Mouse (Mus musculus) kidney, embryonic 16.5 days (tissue): ENCODE measurements around the gene Man1b1. TPM values are rescaled to one million over a fixed set of nuclear protein-coding genes. Genes with fewer than 3 reads are reported as not detected.

Experiments
- ATAC-seq: fragments of 200-750 bp; cut with Nextera tagmentation; 2 replicates; pipeline ENCODE4 v1.8.0; 2017; ENCODE audit warnings: moderate TSS enrichment; ENCODE audit not compliant: low FRiP score, low TSS enrichment
- H3K27ac ChIP-seq: fragments of 300-500 bp; sonication (generic); 2 replicates; pipeline ENCODE4 v1.5.1; 2014; ENCODE audit warnings: low read length
- H3K27me3 ChIP-seq: fragments of 300-500 bp; sonication (generic); 2 replicates; pipeline ENCODE4 v1.6.1; 2014; ENCODE audit warnings: low read length, control low read depth, mixed read lengths; ENCODE audit not compliant: insufficient read depth
- H3K36me3 ChIP-seq: fragments of 300-500 bp; sonication (generic); 2 replicates; pipeline ENCODE4 v1.6.1; 2014; ENCODE audit warnings: low read length, control low read depth, mixed read lengths; ENCODE audit not compliant: insufficient read depth
- H3K4me1 ChIP-seq: fragments of 300-500 bp; sonication (generic); 2 replicates; pipeline ENCODE4 v1.6.1; 2014; ENCODE audit warnings: low read length, control low read depth, mixed read lengths; ENCODE audit not compliant: insufficient read depth
- H3K4me2 ChIP-seq: fragments of 300-500 bp; sonication (generic); replicated peaks from 2 replicates; pipeline ENCODE4 v1.6.1; 2014; ENCODE audit warnings: low read depth, low read length
- H3K4me3 ChIP-seq: fragments of 300-500 bp; sonication (generic); 2 replicates; pipeline ENCODE4 v1.5.1; 2014; ENCODE audit warnings: mild to moderate bottlenecking, low read length
- H3K9ac ChIP-seq: fragments of 300-500 bp; sonication (generic); replicated peaks from 2 replicates; pipeline ENCODE4 v1.6.1; 2014; ENCODE audit warnings: low read length
- H3K9me3 ChIP-seq: fragments of 300-500 bp; sonication (generic); 2 replicates; pipeline ENCODE4 v1.6.1; 2016; ENCODE audit warnings: low read length, control low read depth
- WGBS: fragments of 180-500 bp; shearing (Covaris S2); extraction: QIAGEN DNeasy Blood & Tissue Kit; methylation state at CpG from one replicate; pipeline ENCODE4 v1.1.7; 2014; 5-methylcytosine and 5-hydroxymethylcytosine counted together
- polyA plus RNA-seq: library from polyadenylated mRNA; unstranded; fragments of >200 nt; fragmentation: Nextera tagmentation; extraction: Ambion mirVana; gene quantifications from 2 replicates; pipeline ENCODE4 v1.2.1, GENCODE M21; 2015

The Man1b1 gene
- polyA plus RNA-seq, 1 experiment from 2014 or later = 53.7 TPM

DNA sequence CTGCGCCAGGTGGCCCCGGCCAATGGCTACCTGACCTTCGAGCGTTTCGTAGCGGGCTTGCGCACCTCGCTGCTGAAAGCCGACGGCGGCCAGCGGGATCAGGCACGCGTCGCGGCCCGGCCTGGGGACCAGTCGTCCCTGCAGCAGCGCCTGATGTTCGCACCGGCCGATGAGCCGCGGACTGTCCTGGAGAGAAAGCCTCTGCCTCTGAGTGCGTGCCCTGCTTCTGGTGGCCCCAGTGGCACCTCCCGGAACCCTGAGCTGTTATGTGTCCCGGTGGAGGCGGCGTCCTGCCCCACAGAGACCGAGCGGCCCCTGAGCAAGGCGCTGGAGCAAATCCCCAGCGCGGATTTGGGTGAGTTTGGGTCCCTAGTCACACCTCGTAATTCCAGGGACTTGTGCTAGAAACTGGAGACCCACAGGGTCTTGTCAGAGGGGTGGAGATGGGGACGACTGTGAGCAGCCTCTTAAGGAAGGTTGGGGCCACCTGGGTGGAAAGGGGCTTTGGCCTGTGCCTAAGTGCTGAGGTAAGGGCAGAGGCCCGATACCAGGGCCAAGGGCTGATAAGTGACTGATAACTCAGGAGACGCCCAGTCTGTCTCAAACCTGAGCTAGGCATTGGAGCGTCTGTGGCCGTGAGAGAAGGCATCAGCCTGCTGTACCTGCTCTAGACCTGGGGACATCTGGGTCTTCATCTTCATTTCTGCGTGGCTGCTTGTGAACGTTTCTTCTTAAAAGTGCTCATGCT lies 40.7 kb downstream of the Man1b1 start:
- Histone ChIP-seq H3K27me3 (no peaks in the 10 kb centered on the region), H3K4me3 (peak overlapping the region; percentile 83), H3K4me2 (peak overlapping the region; percentile 97), H3K36me3 (peaks cover 15% of the 10 kb centered on the region; the same call in 1 of the 2 replicates), H3K4me1 (peaks cover 24% of the 10 kb centered on the region), H3K27ac (no peak overlapping the region), H3K9me3 (no peaks in the 10 kb centered on the region), H3K9ac (peak overlapping the region; percentile 81)
- 2% methylated on average over 42 of the region's 42 CpGs for WGBS
- no peak; the same call in 1 of the 2 replicates for ATAC-seq

DNA sequence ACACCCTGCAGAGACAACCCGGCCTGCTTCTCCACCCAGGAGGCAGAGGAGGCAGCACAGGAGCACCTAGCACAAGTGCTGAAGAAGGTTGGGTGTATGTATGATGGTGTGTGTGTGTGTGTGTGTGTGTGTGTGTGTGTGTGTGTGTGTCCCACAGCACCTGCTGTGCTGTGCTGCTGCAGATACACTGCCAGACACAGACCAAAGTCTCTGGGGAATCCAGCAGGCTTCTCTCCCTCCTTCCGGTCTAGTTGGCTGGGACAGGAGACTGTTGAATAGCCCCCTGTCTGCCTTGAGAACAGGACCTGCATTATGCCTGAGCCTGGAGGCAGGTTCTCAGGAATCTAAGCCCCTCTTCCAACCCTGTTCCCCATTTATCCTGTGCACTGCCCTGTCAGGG lies 41.3 kb downstream of the Man1b1 start:
- Histone ChIP-seq H3K36me3 (peaks cover 21% of the 10 kb centered on the region; the same call in 1 of the 2 replicates), H3K9ac (peak overlapping the region; percentile 81), H3K4me3 (peak overlapping the region; percentile 83), H3K27ac (no peak overlapping the region), H3K4me1 (peaks cover 24% of the 10 kb centered on the region), H3K27me3 (no peaks in the 10 kb centered on the region), H3K4me2 (peak overlapping the region; percentile 97), H3K9me3 (no peaks in the 10 kb centered on the region)
- WGBS = 34% methylated on average over 2 of the region's 2 CpGs
- no peak for ATAC-seq

DNA sequence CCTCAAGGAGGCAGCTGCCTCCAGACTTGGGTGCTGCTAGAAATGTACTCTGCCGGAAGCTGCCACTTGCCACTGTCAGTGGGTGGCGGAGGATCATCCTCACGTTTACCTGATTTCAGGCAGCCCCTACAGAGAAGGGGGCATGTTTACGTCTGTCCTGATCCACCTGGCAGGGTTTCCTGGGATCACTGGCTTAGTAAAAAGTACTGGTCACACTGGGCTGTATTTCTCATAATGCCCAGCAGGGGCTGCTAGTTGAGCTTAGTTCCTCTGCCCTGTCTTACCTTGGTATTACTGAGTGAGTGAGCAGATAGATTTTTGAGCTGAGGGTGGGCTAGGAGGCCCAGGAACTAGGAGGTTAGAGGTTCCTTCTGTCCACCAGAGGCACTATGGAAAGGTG lies 44.5 kb downstream of the Man1b1 start:
- Histone ChIP-seq H3K9ac (no peak overlapping the region), H3K36me3 (peaks cover 25% of the 10 kb centered on the region; the same call in 1 of the 2 replicates), H3K27me3 (no peaks in the 10 kb centered on the region), H3K4me2 (no peak overlapping the region), H3K4me3 (no peak overlapping the region), H3K27ac (no peak overlapping the region), H3K4me1 (peaks cover 22% of the 10 kb centered on the region), H3K9me3 (no peaks in the 10 kb centered on the region)
- WGBS = 57% methylated on average over 4 of the region's 4 CpGs
- ATAC-seq = no peak

DNA sequence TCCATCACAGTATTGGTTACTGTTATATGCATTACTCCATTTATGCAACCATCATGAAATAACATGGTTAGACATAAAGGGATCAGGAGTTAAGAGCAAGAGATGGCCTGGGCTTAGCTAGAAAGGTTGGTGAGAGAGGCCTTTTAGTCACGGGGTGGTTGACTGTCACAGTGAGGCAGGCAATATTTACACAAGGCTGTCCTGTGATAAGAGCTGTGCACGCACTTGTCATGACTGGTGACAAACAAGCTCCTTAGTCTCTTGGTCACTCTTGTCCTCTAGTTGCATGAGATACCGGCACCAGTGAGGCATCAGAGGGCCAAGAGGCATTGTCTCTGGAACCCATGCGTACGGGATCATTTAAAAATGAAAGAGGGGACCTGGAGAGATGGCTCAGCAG lies 52.4 kb downstream of the Man1b1 start:
- no peaks in the 10 kb centered on the region for H3K36me3 ChIP-seq
- H3K4me3 ChIP-seq = no peak overlapping the region
- WGBS = 75% methylated on average over 5 of the region's 5 CpGs
- no peak overlapping the region for H3K27ac ChIP-seq
- H3K9ac ChIP-seq = no peak overlapping the region
- no peaks in the 10 kb centered on the region for H3K4me1 ChIP-seq
- no peak for ATAC-seq
- H3K4me2 ChIP-seq = no peak overlapping the region
- H3K27me3 ChIP-seq = no peaks in the 10 kb centered on the region
- no peaks in the 10 kb centered on the region for H3K9me3 ChIP-seq

DNA sequence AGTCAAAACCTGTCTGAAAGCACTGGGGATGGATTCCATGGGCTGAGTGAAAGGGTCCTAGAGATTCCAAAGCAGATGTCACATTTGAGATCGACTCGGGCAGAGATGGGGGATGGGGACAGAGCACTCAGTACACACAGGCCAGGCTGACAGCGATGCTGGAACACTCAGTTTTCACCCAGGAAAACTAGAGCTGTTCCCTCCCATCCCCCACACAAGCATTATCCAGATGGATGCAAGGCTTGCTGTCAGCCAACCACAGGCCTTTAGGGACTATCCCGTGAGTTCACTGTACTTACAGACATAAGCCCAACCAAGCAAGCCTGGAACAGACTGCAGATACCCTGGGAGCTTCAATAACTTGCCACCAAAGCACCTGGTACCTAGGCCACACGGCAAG lies 59.1 kb downstream of the Man1b1 start:
- Histone ChIP-seq H3K9me3 (no peaks in the 10 kb centered on the region), H3K4me3 (no peak overlapping the region), H3K27me3 (peaks cover 10% of the 10 kb centered on the region; the same call in 1 of the 2 replicates), H3K9ac (no peak overlapping the region), H3K4me1 (peaks cover 13% of the 10 kb centered on the region), H3K4me2 (no peak overlapping the region), H3K36me3 (no peaks in the 10 kb centered on the region), H3K27ac (no peak overlapping the region)
- no peak for ATAC-seq
- 74% methylated on average over 5 of the region's 5 CpGs for WGBS

- Histone ChIP-seq H3K27ac (no peak overlapping the region), H3K4me3 (no peak overlapping the region), H3K36me3 (no peaks in the 10 kb centered on the region), H3K9me3 (no peaks in the 10 kb centered on the region), H3K9ac (no peak overlapping the region), H3K4me2 (no peak overlapping the region), H3K27me3 (peaks cover 38% of the 10 kb centered on the region), H3K4me1 (peaks cover 20% of the 10 kb centered on the region)
- WGBS = 43% methylated on average over 3 of the region's 3 CpGs
- no peak for ATAC-seq
Measured at GRCm38 (mm10) chr2:25394281-25395221, 62.4 kb downstream of the Man1b1 start.

- Histone ChIP-seq H3K4me3 (peak within 1 kb of the TSS; percentile 43), H3K4me2 (peak within 1 kb of the TSS; percentile 63), H3K9me3 (no peaks in the 10 kb centered on the region), H3K27ac (no peak within 1 kb of the TSS), H3K9ac (peak within 1 kb of the TSS; percentile 43), H3K4me1 (peaks cover 20% of the 10 kb centered on the region), H3K36me3 (no peaks in the 10 kb centered on the region), H3K27me3 (peaks cover 51% of the 10 kb centered on the region)
- ATAC-seq = peak; percentile 66
- 1% methylated on average over 53 of the region's 57 CpGs for WGBS
Measured at GRCm38 (mm10) chr2:25395721-25396596, 63.8 kb downstream of the Man1b1 start, which contains the start of gene Entpd2. Entpd2 (plus strand) TSS chr2:25395874.

DNA sequence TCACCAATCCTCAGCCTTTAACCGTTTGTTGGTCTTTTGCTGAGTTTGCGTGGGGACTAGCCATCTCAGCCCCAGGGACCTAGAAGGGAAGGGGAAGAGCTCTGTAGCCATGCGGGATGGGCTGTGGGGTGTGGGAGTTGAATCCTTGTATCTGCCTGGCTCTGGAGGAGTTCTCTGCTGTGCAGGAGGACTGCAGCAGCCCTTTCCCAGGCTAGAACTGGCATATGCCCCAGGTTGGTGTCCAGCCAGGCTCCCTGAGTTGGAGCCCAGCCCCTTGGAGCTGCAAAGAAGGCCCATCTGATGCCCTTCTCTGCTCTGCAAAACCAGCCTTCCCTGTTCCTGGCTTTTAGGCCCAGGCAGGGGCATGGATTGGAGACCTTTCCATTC lies 64.5 kb downstream of the Man1b1 start:
- Histone ChIP-seq H3K27ac (no peak overlapping the region), H3K36me3 (no peaks in the 10 kb centered on the region), H3K9ac (peak overlapping the region; percentile 43), H3K9me3 (no peaks in the 10 kb centered on the region), H3K4me3 (peak overlapping the region; percentile 43), H3K27me3 (peaks cover 56% of the 10 kb centered on the region), H3K4me2 (peak overlapping the region; percentile 63), H3K4me1 (peaks cover 20% of the 10 kb centered on the region)
- no peak for ATAC-seq
- WGBS = 41% methylated on average over 3 of the region's 3 CpGs

DNA sequence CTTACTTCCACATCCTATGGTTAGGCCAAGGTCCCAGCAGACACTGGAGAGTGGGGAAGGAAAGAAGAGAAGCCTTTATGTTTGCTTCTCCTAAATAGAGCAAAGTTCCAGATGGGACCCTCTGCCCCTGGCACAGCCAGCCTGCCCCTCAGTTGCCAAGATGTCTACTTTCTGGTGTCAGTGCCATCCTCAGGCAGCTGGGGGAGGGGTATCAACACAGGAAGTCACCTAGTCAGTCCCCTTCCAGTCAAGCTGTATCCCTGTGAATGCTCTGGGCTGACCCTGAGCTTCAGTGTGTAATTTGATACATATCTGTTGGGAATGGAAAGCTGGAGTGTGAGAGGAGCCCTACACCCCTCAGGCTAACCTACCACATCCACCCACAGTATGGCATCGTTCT lies 64.9 kb downstream of the Man1b1 start:
- Histone ChIP-seq H3K9ac (no peak overlapping the region), H3K4me2 (no peak overlapping the region), H3K27me3 (peaks cover 58% of the 10 kb centered on the region), H3K4me1 (peaks cover 20% of the 10 kb centered on the region), H3K36me3 (no peaks in the 10 kb centered on the region), H3K9me3 (no peaks in the 10 kb centered on the region), H3K27ac (no peak overlapping the region), H3K4me3 (no peak overlapping the region)
- WGBS = 46% methylated on average over 1 of the region's 1 CpGs
- no peak for ATAC-seq
